Mouse (Mus musculus): ENCODE measurements around the gene Lpcat2b. TPM values are rescaled to one million over a fixed set of nuclear protein-coding genes. Genes with fewer than 3 reads are reported as not detected.
"Not testable (repeated sequence)": the region's sequence is repeated elsewhere in the genome, so short reads cannot be mapped to it uniquely, and the experiment has no call there.

The Lpcat2b gene
- not detected in 2 replicates for polyA plus RNA-seq (2016; fragmentation: Nextera tagmentation; extraction: Ambion mirVana)

GRCm38 (mm10) chr5:107431249-107431648 is at the start of gene Lpcat2b:
Gene Lpcat2b (plus strand): TSS chr5:107431549.
- Histone ChIP-seq H3K27ac (no peak within 1 kb of the TSS), H3K36me3 (no peaks in the 10 kb centered on the region), H3K4me3 (no peak within 1 kb of the TSS), H3K4me2 (replicated peaks) (no peak within 1 kb of the TSS), H3K9me3 (no peaks in the 10 kb centered on the region), H3K4me1 (no peaks in the 10 kb centered on the region), H3K27me3 (peaks cover 7% of the 10 kb centered on the region; the same call in 1 of the 2 replicates), H3K9ac (no peak within 1 kb of the TSS)
- no peak for ATAC-seq (ENCODE audit: insufficient number of reproducible peaks, insufficient read depth, low FRiP score, low TSS enrichment)
- 72% methylated on average over 3 of the region's 3 CpGs for WGBS

- H3K4me2 ChIP-seq (replicated peaks); H3K4me3 ChIP-seq; H3K9ac ChIP-seq; H3K27me3 ChIP-seq; H3K27ac ChIP-seq; H3K36me3 ChIP-seq; H3K4me1 ChIP-seq; H3K9me3 ChIP-seq; ATAC-seq (ENCODE audit: insufficient number of reproducible peaks, insufficient read depth, low FRiP score, low TSS enrichment): not testable (repeated sequence)
These were observed 44.9 kb upstream of the Lpcat2b start for GRCm38 (mm10) chr5:107386448-107386847.

GRCm38 (mm10) chr5:107387788-107388187 is 43.6 kb upstream of the Lpcat2b start:
- Histone ChIP-seq H3K36me3 (peaks cover 3% of the 10 kb centered on the region; the same call in 1 of the 2 replicates), H3K4me3 (no peak overlapping the region), H3K4me2 (replicated peaks) (no peak overlapping the region), H3K4me1 (no peaks in the 10 kb centered on the region), H3K9ac (no peak overlapping the region), H3K27ac (no peak overlapping the region), H3K9me3 (no peaks in the 10 kb centered on the region), H3K27me3 (no peaks in the 10 kb centered on the region)
- 89% methylated on average over 1 of the region's 1 CpGs for WGBS
- no peak for ATAC-seq (ENCODE audit: insufficient number of reproducible peaks, insufficient read depth, low FRiP score, low TSS enrichment)

GRCm38 (mm10) chr5:107389373-107389772 is 42.0 kb upstream of the Lpcat2b start:
- no peaks in the 10 kb centered on the region for H3K36me3 ChIP-seq
- WGBS, result 80% methylated on average over 2 of the region's 2 CpGs
- no peak overlapping the region for H3K27ac ChIP-seq
- no peak for ATAC-seq (ENCODE audit: insufficient number of reproducible peaks, insufficient read depth, low FRiP score, low TSS enrichment)
- no peaks in the 10 kb centered on the region; the same call in 1 of the 2 replicates for H3K4me1 ChIP-seq
- H3K4me3 ChIP-seq, result no peak overlapping the region
- no peak overlapping the region for H3K4me2 ChIP-seq (replicated peaks)
- H3K9ac ChIP-seq, result no peak overlapping the region
- H3K27me3 ChIP-seq, result no peaks in the 10 kb centered on the region
- no peaks in the 10 kb centered on the region for H3K9me3 ChIP-seq

GRCm38 (mm10) chr5:107394437-107394836 is 36.9 kb upstream of the Lpcat2b start:
- no peaks in the 10 kb centered on the region for H3K27me3 ChIP-seq
- H3K36me3 ChIP-seq, result no peaks in the 10 kb centered on the region
- no peak overlapping the region for H3K4me2 ChIP-seq (replicated peaks)
- no peaks in the 10 kb centered on the region; the same call in 1 of the 2 replicates for H3K4me1 ChIP-seq
- 0 out of 2 replicates have a peak, but pooled peaks cover 4% of the 10 kb centered on the region for H3K9me3 ChIP-seq
- no peak overlapping the region for H3K27ac ChIP-seq
- H3K4me3 ChIP-seq, result no peak overlapping the region
- H3K9ac ChIP-seq, result no peak overlapping the region
- WGBS, result 52% methylated on average over 2 of the region's 2 CpGs
- no peak for ATAC-seq (ENCODE audit: insufficient number of reproducible peaks, insufficient read depth, low FRiP score, low TSS enrichment)

DNA sequence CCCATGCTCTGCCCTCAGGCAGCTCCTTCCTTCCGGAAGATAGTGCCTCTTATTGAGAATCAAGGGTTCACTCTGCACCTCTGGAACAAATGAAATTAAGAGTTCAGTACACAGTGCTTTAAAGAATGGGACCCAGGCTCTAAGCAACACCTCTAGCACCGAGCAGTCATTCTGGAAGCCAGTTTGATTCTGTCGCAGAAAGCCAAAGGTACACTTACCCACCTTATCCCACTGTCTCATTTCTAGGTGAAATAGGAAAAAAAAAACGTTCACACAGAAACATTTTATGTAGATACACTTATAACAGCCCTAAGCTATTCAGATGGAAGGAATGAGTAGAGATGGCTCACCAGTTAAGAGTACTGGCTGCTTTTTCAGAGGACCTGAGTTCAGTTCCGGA is 28.9 kb upstream of the Lpcat2b start, which contains the start of gene Ephx4:
Gene Ephx4 (plus strand): TSS at position 301 of the 400 bp plus-strand sequence.
- Histone ChIP-seq H3K36me3 (no peaks in the 10 kb centered on the region), H3K4me2 (replicated peaks) (peak within 1 kb of the TSS; percentile 97), H3K27ac (no peak within 1 kb of the TSS), H3K4me3 (peak within 1 kb of the TSS; percentile 61), H3K9me3 (0 out of 2 replicates have a peak, but pooled peaks cover 4% of the 10 kb centered on the region), H3K9ac (peak within 1 kb of the TSS; percentile 60), H3K4me1 (no peaks in the 10 kb centered on the region), H3K27me3 (peaks cover 33% of the 10 kb centered on the region)
- 13% methylated on average over 5 of the region's 5 CpGs for WGBS
- no peak for ATAC-seq (ENCODE audit: insufficient number of reproducible peaks, insufficient read depth, low FRiP score, low TSS enrichment)

GRCm38 (mm10) chr5:107403011-107403946 is 28.1 kb upstream of the Lpcat2b start:
- 0 out of 2 replicates have a peak, but pooled peaks cover 4% of the 10 kb centered on the region for H3K9me3 ChIP-seq
- ATAC-seq (ENCODE audit: insufficient number of reproducible peaks, insufficient read depth, low FRiP score, low TSS enrichment), result peak; percentile 64; the same call in 1 of the 2 replicates
- H3K36me3 ChIP-seq, result no peaks in the 10 kb centered on the region
- no peaks in the 10 kb centered on the region for H3K4me1 ChIP-seq
- under 1% methylated on average over 69 of the region's 80 CpGs for WGBS
- H3K4me3 ChIP-seq, result peak overlapping the region; percentile 61
- no peak overlapping the region for H3K27ac ChIP-seq
- H3K9ac ChIP-seq, result peak overlapping the region; percentile 60
- H3K27me3 ChIP-seq, result peaks cover 33% of the 10 kb centered on the region
- peak overlapping the region; percentile 97 for H3K4me2 ChIP-seq (replicated peaks)

GRCm38 (mm10) chr5:107403947-107404684 is 27.2 kb upstream of the Lpcat2b start:
- no peak for ATAC-seq (ENCODE audit: insufficient number of reproducible peaks, insufficient read depth, low FRiP score, low TSS enrichment)
- Histone ChIP-seq H3K9me3 (no peaks in the 10 kb centered on the region), H3K4me2 (replicated peaks) (peak overlapping the region; percentile 97), H3K4me3 (peak overlapping the region; percentile 61), H3K36me3 (no peaks in the 10 kb centered on the region), H3K9ac (peak overlapping the region; percentile 60), H3K27ac (no peak overlapping the region), H3K27me3 (peaks cover 33% of the 10 kb centered on the region), H3K4me1 (no peaks in the 10 kb centered on the region)
- WGBS, result 31% methylated on average over 12 of the region's 12 CpGs

DNA sequence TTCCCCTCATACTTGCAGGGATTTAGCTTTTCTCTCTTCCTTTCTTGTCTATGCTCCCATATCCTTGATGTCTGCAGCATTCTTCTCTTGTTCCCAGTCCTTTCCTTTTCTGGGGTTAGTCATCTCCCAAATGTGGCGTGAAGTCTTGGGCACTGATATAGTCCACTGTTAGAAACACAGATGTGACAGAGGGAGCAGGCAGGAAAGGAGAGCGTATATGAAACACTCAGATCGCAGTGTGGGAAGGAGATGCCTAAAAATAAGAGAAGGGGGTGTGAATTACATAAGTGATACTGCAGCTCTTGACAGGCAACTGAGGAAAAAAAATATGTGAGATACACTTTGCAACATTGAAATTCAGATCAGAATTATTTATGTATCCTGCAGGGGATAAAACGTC is 26.0 kb upstream of the Lpcat2b start:
- WGBS, result 80% methylated on average over 4 of the region's 4 CpGs
- Histone ChIP-seq H3K4me1 (no peaks in the 10 kb centered on the region), H3K9ac (no peak overlapping the region), H3K27ac (no peak overlapping the region), H3K27me3 (peaks cover 33% of the 10 kb centered on the region), H3K4me3 (no peak overlapping the region), H3K36me3 (no peaks in the 10 kb centered on the region), H3K9me3 (no peaks in the 10 kb centered on the region), H3K4me2 (replicated peaks) (no peak overlapping the region)
- ATAC-seq (ENCODE audit: insufficient number of reproducible peaks, insufficient read depth, low FRiP score, low TSS enrichment), result no peak

- 90% methylated on average over 1 of the region's 1 CpGs for WGBS
- ATAC-seq (ENCODE audit: insufficient number of reproducible peaks, insufficient read depth, low FRiP score, low TSS enrichment), result no peak
- H3K9me3 ChIP-seq, result no peaks in the 10 kb centered on the region
- no peak overlapping the region for H3K4me2 ChIP-seq (replicated peaks)
- no peak overlapping the region for H3K27ac ChIP-seq
- peaks cover 1% of the 10 kb centered on the region for H3K27me3 ChIP-seq
- H3K4me3 ChIP-seq, result no peak overlapping the region
- no peak overlapping the region for H3K9ac ChIP-seq
- H3K4me1 ChIP-seq, result peaks cover 3% of the 10 kb centered on the region; the same call in 1 of the 2 replicates
- no peaks in the 10 kb centered on the region for H3K36me3 ChIP-seq
These were observed 21.0 kb upstream of the Lpcat2b start for GRCm38 (mm10) chr5:107410305-107410704.

GRCm38 (mm10) chr5:107411326-107411725 is 20.0 kb upstream of the Lpcat2b start:
- H3K27me3 ChIP-seq, result no peaks in the 10 kb centered on the region
- H3K4me1 ChIP-seq, result peaks cover 3% of the 10 kb centered on the region; the same call in 1 of the 2 replicates
- no peak overlapping the region for H3K4me3 ChIP-seq
- no peaks in the 10 kb centered on the region for H3K36me3 ChIP-seq
- no peak for ATAC-seq (ENCODE audit: insufficient number of reproducible peaks, insufficient read depth, low FRiP score, low TSS enrichment)
- no peaks in the 10 kb centered on the region for H3K9me3 ChIP-seq
- no peak overlapping the region for H3K9ac ChIP-seq
- H3K27ac ChIP-seq, result no peak overlapping the region
- 19% methylated on average over 4 of the region's 4 CpGs for WGBS
- no peak overlapping the region for H3K4me2 ChIP-seq (replicated peaks)
